Mouse (Mus musculus) liver, embryonic 14.5 days (tissue): ENCODE measurements at regions not wholly inside any gene's neighbourhood (a gene's known extent, or its start where the extent isn't known, plus 50 kb on each side); places are given as distances from the start of the nearest gene placed in this dataset.

Source experiments
- ATAC-seq: fragments of 200-750 bp; cut with Nextera tagmentation; 2 replicates; pipeline ENCODE4 v1.8.0; 2017; ENCODE audit warnings: moderate number of reproducible peaks, mild to moderate bottlenecking, moderate library complexity; ENCODE audit not compliant: insufficient read depth
- DNase-seq, 3 experiments: peaks; one replicate each; pipeline ENCODE4 v3.0.0-alpha.2; 2012 to 2013; ENCODE audit warnings: low read depth in 3 of 3, low spot score in 3 of 3
- H3K27ac ChIP-seq: fragments of 300-500 bp; sonication (generic); 2 replicates; pipeline ENCODE4 v1.5.1; 2014; ENCODE audit warnings: moderate library complexity, mild to moderate bottlenecking, control low read depth, inconsistent platforms
- H3K27me3 ChIP-seq: fragments of 300-500 bp; sonication (generic); 2 replicates; pipeline ENCODE4 v1.6.1; 2014; ENCODE audit warnings: mild to moderate bottlenecking, low read length, moderate library complexity; ENCODE audit not compliant: control insufficient read depth, insufficient read depth
- H3K36me3 ChIP-seq: fragments of 300-500 bp; sonication (generic); replicated peaks from 2 replicates; pipeline ENCODE4 v1.6.1; 2014; ENCODE audit warnings: low read depth; ENCODE audit not compliant: control insufficient read depth, insufficient read depth
- H3K4me1 ChIP-seq, 2 experiments: fragments of 200-500 bp in 1 of 2; fragments of 300-500 bp in 1 of 2; sonication (generic) in 1 of 2; replicated peaks; 2 replicates each; pipeline ENCODE4 v1.6.1; 2012 to 2014; ENCODE audit warnings: antibody characterized with exemption in 1 of 2, inconsistent platforms in 1 of 2, low read length in 1 of 2; ENCODE audit not compliant: control insufficient read depth in 2 of 2, insufficient read depth in 2 of 2
- H3K4me2 ChIP-seq: fragments of 300-500 bp; sonication (generic); 2 replicates; pipeline ENCODE4 v1.6.1; 2014; ENCODE audit warnings: low read depth, mild to moderate bottlenecking, control low read depth, moderate library complexity
- H3K4me3 ChIP-seq, 2 experiments: fragments of 200-500 bp in 1 of 2; fragments of 300-500 bp in 1 of 2; sonication (generic) in 1 of 2; 2 replicates each; pipeline ENCODE4 v1.5.1; 2012 to 2014; ENCODE audit warnings: low read depth in 2 of 2, low read length in 2 of 2, mild to moderate bottlenecking in 2 of 2, control low read depth in 1 of 2, inconsistent platforms in 1 of 2, moderate library complexity in 1 of 2; ENCODE audit not compliant: insufficient read depth in 1 of 2
- H3K9ac ChIP-seq: fragments of 300-500 bp; sonication (generic); replicated peaks from 2 replicates; pipeline ENCODE4 v1.6.1; 2014; ENCODE audit warnings: mild to moderate bottlenecking, control low read depth, moderate library complexity
- H3K9me3 ChIP-seq: fragments of 300-500 bp; sonication (generic); 2 replicates; pipeline ENCODE4 v1.6.1; 2016; ENCODE audit warnings: low read length, mixed read lengths; ENCODE audit not compliant: control insufficient read depth
- CTCF ChIP-seq: IDR thresholded peaks from 2 replicates; pipeline ENCODE4 v1.5.1; 2016; ENCODE audit warnings: antibody characterized with exemption, low read depth, control low read depth
- EP300 ChIP-seq: IDR thresholded peaks from 2 replicates; pipeline ENCODE4 v1.6.1; 2016; ENCODE audit warnings: antibody characterized with exemption, low read depth
- WGBS: fragments of 180-500 bp; shearing (Covaris S2); extraction: QIAGEN DNeasy Blood & Tissue Kit; methylation state at CpG from one replicate; pipeline ENCODE4 v1.1.7; 2014; ENCODE audit not compliant: insufficient replicate concordance; 5-methylcytosine and 5-hydroxymethylcytosine counted together

DNA sequence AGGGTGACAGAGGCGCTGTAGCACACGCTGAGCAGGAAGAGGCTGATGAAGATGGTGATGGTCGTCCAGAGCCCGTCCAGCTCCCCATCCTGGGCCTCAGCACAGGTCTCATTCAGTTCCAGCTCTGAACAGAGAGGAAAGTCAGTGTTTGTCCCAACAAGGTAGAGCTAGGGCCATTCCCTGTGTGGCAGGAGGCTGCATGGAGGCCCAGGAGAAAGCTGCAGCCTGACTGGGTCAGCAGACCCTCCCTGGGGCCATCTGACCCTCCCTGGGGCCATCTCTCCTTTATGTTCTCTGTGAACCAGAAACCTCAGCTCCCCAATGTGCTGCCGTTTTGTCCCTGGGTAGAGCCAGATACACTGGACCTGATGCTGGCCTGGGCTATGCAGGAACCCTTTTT is 131.2 kb upstream of the Adam6b start:
- Histone ChIP-seq H3K4me3 (no peak overlapping the region), H3K9ac (no peak overlapping the region), H3K27me3 (no peaks in the 10 kb centered on the region), H3K27ac (no peak overlapping the region), H3K4me2 (no peak overlapping the region), H3K36me3 (no peaks in the 10 kb centered on the region), H3K9me3 (no peaks in the 10 kb centered on the region), H3K4me1 (no peaks in the 10 kb centered on the region)
- no peak for ATAC-seq
- DNase-seq, result no peak
- 60% methylated on average over 5 of the region's 5 CpGs for WGBS
- TF ChIP-seq EP300, result no peak
- TF ChIP-seq CTCF, result no peak

- WGBS, result 62% methylated on average over 7 of the region's 7 CpGs
- H3K9me3 ChIP-seq, result no peaks in the 10 kb centered on the region
- H3K27me3 ChIP-seq, result no peaks in the 10 kb centered on the region
- DNase-seq (no peak), ATAC-seq (no peak)
- H3K4me1 ChIP-seq, result no peaks in the 10 kb centered on the region
- no peak overlapping the region for H3K4me3 ChIP-seq
- no peak overlapping the region for H3K27ac ChIP-seq
- no peaks in the 10 kb centered on the region for H3K36me3 ChIP-seq
- no peak overlapping the region for H3K9ac ChIP-seq
- TF ChIP-seq EP300 (no peak), CTCF (no peak)
- no peak overlapping the region for H3K4me2 ChIP-seq
These were observed 129.3 kb upstream of the Adam6b start for GRCm38 (mm10) chr12:113360032-113360431.

- H3K4me3 ChIP-seq, result no peak overlapping the region
- no peak overlapping the region for H3K4me2 ChIP-seq
- 30% methylated on average over 2 of the region's 2 CpGs for WGBS
- ATAC-seq (no peak), DNase-seq (no peak)
- H3K9ac ChIP-seq, result no peak overlapping the region
- no peak overlapping the region for H3K27ac ChIP-seq
- H3K4me1 ChIP-seq, result no peaks in the 10 kb centered on the region
- H3K27me3 ChIP-seq, result no peaks in the 10 kb centered on the region
- no peaks in the 10 kb centered on the region for H3K9me3 ChIP-seq
- no peak for TF ChIP-seq EP300
- no peak for TF ChIP-seq CTCF
- H3K36me3 ChIP-seq, result no peaks in the 10 kb centered on the region
These were observed 126.8 kb upstream of the Adam6b start for GRCm38 (mm10) chr12:113362409-113363038.

- no peaks in the 10 kb centered on the region for H3K27me3 ChIP-seq
- H3K9ac ChIP-seq, result no peak overlapping the region
- TF ChIP-seq EP300, result no peak
- H3K36me3 ChIP-seq, result no peaks in the 10 kb centered on the region
- DNase-seq (no peak), ATAC-seq (no peak)
- no peak overlapping the region for H3K27ac ChIP-seq
- no peaks in the 10 kb centered on the region for H3K9me3 ChIP-seq
- no peak overlapping the region for H3K4me3 ChIP-seq
- no peak overlapping the region for H3K4me2 ChIP-seq
- no peaks in the 10 kb centered on the region for H3K4me1 ChIP-seq
These were observed 125.3 kb upstream of the Adam6b start for GRCm38 (mm10) chr12:113364023-113364422.

- no peak overlapping the region for H3K27ac ChIP-seq
- TF ChIP-seq CTCF (no peak), EP300 (no peak)
- H3K27me3 ChIP-seq, result no peaks in the 10 kb centered on the region
- no peaks in the 10 kb centered on the region for H3K4me1 ChIP-seq
- no peak for DNase-seq
- ATAC-seq, result no peak
- H3K4me2 ChIP-seq, result no peak overlapping the region
- H3K36me3 ChIP-seq, result no peaks in the 10 kb centered on the region
- H3K4me3 ChIP-seq, result no peak overlapping the region
- no peaks in the 10 kb centered on the region for H3K9me3 ChIP-seq
- no peak overlapping the region for H3K9ac ChIP-seq
These were observed 124.9 kb upstream of the Adam6b start for GRCm38 (mm10) chr12:113364437-113364836.
